Mouse (Mus musculus) regulatory T cell (primary cell): ENCODE measurements at regions not wholly inside any gene's neighbourhood (a gene's known extent, or its start where the extent isn't known, plus 50 kb on each side); places are given as distances from the start of the nearest gene placed in this dataset.

Experiments used
- in situ Hi-C: fragments of 300-600 bp; cut with MboI, MseI; formaldehyde crosslinking; loops from one replicate; pipeline ENCODE4 v1.15.1; 2025; ENCODE audit warnings: high pct_unique_total_duplicates

DNA sequence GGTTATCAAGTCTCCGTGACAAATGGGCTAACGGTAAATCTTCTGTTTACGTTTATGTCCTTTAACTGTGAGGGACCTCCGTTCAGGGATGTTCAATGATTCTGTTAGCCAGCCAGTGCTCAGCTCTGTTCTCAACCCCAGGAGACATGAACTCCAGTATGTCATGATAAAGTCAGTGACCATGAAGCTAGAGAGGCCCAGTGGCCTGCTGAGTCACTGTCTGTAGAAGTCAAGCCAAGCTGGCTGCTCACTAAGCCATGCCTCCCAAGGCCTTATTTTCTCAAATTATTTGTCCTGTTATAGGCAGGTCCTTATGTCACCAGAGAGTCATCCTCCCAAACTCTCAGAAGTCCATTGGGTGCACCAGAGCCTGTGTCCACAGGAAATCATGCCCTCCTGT, 252.9 kb downstream of the Cog6 start:
- in situ Hi-C loops: no loop called here

- in situ Hi-C loops: no loop called here
Measured at GRCm38 (mm10) chr3:52763660-52764059, 253.4 kb downstream of the Cog6 start.

DNA sequence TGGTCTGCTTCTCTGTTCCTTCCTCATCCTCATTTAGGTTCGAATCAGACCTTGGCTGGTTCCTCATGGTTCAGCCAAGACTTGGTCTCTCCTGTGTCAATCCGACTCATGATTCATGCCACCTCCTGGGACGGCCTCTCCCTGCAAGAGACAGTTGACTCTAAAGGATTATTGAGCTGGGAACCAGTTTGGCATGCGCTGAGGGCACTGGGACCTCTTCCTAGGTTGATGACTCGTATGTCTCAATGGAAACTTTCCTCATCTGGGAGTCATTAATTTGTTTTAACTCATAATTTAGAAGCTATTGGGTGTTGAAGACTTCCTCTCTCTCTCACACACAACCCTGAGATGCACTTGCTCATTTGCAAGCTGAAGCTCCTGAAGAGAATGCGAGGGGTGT, 254.5 kb downstream of the Cog6 start:
- in situ Hi-C loops: no loop called here

- in situ Hi-C loops: no loop called here
Measured at GRCm38 (mm10) chr3:52759846-52760245, 257.2 kb downstream of the Cog6 start.

GRCm38 (mm10) chr3:52758561-52758960, 258.5 kb downstream of the Cog6 start:
- in situ Hi-C loops: no loop called here

DNA sequence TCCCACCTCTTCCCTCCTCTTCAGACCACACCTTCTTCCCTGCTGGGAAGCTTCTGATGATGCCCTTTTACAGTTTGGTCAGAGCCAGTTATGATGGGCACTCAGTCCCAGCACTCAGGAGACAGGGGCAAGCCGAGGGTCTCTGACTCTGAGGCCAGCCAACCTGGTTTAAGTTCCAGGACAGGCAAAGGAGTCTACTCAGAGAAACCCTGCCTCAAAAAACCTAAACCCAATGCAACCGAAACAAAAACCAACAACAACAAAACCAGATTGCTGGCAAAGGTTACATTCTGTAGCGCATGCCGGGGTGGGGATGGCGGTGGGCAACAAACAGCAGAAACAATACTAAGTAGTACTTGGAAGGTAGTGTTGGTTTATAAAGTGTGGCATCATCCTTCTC, 260.2 kb downstream of the Cog6 start:
- in situ Hi-C loops: no loop called here

DNA sequence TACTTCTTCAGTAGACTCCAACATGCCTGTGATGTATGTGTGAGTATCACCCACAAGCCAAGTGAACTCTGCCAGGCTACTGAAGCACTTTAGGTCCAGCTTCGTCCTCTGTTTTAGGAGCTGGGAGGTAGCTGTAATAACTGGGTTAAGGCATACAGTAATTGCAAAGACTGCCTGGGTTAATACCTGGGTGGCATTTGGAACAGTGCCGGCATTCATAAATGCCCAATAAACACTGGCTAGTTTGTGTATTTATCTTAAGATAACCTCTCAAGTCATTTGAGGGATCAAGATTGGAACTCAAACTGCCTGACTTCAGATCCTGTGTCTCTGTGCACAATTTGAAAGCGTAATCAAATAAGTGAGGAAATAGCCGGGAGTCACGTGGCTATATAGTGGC, 261.0 kb downstream of the Cog6 start:
- in situ Hi-C loops: no loop called here

GRCm38 (mm10) chr3:52754978-52755377, 262.1 kb downstream of the Cog6 start:
- in situ Hi-C loops: no loop called here

DNA sequence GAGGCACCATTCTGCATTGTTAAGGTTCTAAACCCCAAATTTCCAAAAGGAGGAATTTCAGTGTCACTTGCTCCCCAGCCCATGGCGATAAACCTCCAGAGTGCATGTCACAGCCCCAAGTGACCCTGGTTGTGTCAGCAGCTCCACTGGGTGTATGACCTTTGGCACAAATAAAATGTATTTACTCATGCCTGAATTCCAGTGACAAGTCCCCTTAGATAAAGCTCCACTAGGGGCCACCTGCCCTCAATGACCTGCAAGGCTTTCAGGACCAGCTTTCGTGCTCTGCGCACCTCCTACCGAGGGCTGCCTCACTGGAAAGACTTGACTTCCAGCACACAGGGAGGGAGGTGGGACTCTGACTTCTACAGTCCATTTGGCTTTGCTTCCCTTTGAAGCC, 262.6 kb downstream of the Cog6 start:
- in situ Hi-C loops: no loop called here

DNA sequence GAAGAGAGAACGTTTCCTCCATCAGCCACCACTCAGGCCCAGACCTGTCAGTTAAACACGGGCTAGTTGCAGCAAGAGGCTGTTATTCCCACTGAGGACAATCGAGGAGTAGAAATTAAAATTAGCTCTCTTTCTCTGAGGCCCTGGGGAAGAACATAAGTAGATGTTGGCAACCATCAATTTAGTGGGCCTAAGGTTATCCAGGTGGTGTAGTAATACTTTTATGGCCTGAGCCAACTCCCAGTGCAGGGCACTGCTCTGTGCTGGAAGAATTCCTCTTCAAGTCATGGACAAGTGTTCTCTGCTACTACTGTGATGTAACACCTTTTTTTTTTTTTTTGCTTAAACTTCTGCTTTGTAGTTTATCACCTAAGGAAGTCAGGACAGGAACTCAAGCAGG, 270.1 kb downstream of the Cog6 start:
- in situ Hi-C loops: no loop called here

DNA sequence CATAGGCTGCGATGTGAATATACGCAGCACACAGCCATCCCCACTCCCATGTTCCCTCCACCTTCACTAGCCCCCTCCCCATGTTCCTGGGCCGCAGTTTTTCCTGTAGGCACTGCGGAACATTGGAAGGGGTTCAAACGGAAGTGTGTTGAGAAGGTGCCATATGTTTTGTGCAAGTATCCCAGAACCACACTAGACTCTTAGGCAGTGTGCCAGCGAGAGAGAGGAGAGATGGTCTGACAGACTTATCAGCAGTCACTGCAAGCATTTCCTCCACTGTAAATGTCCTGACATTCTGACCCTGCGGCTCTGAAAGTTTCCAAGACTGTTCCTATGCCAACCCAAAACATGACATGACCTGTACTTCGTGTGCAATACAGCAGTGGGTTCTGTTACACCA, 272.7 kb downstream of the Cog6 start:
- in situ Hi-C loops: no loop called here

DNA sequence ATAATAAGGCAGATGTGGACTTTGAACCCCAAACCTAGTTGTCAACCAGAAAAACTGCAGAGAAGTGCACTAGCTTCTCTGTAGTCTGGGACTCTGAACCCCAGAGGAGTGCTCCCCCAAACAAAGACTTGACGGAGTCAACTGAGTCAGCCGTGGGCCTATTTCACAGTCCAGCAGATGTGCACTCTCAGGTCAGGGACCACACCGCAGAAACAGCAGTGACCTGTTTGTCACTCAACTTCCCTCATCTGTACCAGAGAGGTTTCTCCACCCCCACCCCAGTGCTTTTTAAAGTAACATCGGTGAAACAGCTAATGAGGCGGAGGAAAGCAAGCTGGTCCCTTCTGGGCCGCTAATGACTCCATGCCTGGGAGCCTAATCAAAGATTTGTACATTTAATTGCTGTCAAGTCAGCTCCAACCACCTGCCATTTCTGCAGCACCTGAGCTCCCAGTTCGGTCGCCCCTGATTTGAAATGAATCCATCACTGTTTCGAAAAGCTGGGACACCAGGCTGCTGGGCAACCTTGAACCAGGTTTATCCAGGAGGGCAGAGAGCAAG, 276.5 kb downstream of the Cog6 start:
- in situ Hi-C loops: no loop called here

GRCm38 (mm10) chr3:52739526-52739925, 277.5 kb downstream of the Cog6 start:
- in situ Hi-C loops: no loop called here

- in situ Hi-C loops: no loop called here
Measured at GRCm38 (mm10) chr3:52738386-52738785, 278.7 kb downstream of the Cog6 start.

DNA sequence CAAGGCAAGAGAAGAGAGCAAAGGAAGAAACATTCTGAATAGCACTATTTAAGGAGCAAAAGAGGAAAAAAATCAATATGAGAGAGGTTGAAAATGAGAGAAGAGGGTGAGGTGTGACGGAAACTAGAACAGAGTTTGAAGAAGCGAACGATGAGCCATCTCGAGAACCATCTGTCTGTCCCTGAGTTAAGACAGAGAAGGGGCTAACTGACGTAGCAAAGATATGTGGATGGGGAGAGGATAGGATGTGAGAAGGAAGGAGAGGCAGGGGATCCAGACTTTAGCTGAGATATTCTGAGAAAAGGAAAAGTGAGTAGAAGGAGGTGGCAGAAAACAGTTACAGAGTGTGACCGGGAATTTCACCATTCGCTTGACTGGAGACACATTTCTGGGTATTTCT, 281.1 kb downstream of the Cog6 start:
- in situ Hi-C loops: no loop called here

- in situ Hi-C loops: no loop called here
Measured at GRCm38 (mm10) chr3:52731941-52732340, 285.1 kb downstream of the Cog6 start.

- in situ Hi-C loops: no loop called here
Measured at GRCm38 (mm10) chr3:52731491-52731890, 285.5 kb downstream of the Cog6 start.

GRCm38 (mm10) chr3:52729731-52730130, 287.3 kb downstream of the Cog6 start:
- in situ Hi-C loops: no loop called here

DNA sequence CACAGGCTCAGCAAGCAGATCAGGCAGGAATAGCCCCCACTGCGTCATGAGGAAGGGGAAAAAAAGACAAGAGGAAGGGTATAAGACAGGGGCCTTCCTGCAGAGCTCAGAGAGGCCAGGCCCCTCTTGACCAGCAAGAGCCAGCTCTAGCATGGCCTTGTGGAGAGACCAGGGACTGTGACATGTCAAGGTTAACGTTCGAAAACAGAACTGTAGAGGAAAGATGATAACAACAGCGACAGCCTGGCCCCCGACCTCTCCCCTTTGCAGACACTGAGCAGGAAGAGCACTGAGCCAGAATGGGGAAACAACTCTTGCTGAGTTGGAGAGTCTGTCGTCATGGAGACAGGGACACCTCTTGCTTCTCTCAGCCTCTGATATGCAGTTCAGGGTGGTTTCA, 288.2 kb downstream of the Cog6 start:
- in situ Hi-C loops: no loop called here

DNA sequence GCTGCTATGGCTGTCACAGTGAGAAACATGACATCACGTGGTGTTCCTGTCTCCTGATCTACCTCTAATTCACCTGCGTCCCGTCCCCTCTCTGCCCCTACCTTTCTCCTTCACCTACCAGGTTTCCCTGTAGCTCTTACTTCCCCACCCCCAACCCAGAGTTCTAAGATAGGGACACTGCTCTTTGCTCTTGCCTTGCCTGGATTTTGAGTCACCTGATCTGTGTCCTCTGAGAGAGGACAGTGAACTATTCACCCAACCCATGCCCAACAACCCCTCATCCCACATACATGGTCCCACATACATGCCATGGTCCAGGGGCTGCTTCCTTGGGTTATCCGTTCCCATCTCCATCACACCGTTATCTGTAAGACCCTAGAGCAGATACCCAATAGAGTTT, 288.6 kb downstream of the Cog6 start:
- in situ Hi-C loops: no loop called here

GRCm38 (mm10) chr3:52724354-52724753, 292.7 kb downstream of the Cog6 start:
- in situ Hi-C loops: no loop called here

GRCm38 (mm10) chr3:52722946-52723345, 294.1 kb downstream of the Cog6 start:
- in situ Hi-C loops: no loop called here

DNA sequence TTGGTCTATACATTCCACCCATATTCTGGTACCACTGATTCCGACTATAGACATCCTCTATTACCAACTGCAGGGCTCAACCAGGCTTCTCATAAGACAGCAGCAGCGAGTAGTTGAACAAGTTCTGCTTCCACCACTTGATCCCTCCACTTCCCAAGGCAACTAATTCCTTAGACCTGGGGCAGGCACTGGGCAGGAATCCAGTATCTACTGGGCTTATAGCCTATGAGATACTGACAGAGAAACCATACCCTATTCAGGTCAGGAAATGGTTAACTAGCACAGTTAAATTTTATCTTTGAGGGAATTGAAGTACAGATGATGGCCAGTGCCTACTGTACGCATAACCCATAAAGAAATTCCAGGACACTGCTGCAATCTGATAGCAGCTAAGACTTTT, 297.9 kb downstream of the Cog6 start:
- in situ Hi-C loops: no loop called here

DNA sequence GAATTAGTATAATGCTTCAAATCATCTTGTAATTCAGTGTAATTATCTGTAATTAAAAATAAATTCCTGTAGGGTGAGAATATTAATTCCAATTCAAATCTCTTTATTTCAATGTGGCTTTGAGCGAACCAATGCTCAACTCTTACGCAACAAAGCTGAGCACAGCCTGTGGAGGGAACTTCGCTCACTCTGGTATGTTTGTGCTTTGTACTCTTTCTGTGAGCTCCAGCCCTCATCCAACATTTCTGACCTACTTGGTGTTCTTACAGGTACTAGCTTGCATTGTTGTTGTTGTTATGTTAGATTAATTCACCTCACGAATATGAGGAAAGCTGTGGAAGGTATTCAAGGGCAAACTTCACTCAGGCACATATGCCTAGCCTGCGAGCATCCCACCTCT, 299.7 kb downstream of the Cog6 start:
- in situ Hi-C loops: no loop called here

- in situ Hi-C loops: no loop called here
Measured at GRCm38 (mm10) chr3:52712151-52712550, 304.9 kb downstream of the Cog6 start.
